Mouse (Mus musculus): ENCODE measurements around the gene Myl9. TPM values are rescaled to one million over a fixed set of nuclear protein-coding genes. Genes with fewer than 3 reads are reported as not detected.
"Not testable (repeated sequence)": the region's sequence is repeated elsewhere in the genome, so short reads cannot be mapped to it uniquely, and the experiment has no call there.

Gene Myl9
- polyA plus RNA-seq, 1 experiment from 2014 or later = 133 TPM

GRCm38 (mm10) chr2:156784016-156784585 is 8.9 kb downstream of the Myl9 start:
- Histone ChIP-seq H3K27me3 (ENCODE audit: control insufficient read depth, insufficient read depth, low read length) (no peaks in the 10 kb centered on the region), H3K4me1 (replicated peaks; ENCODE audit: control insufficient read depth, insufficient read depth, low read length) (no peaks in the 10 kb centered on the region), H3K27ac (ENCODE audit: low read depth, low read length) (no peak overlapping the region), H3K36me3 (ENCODE audit: control insufficient read depth, insufficient read depth, low read length) (no peaks in the 10 kb centered on the region), H3K4me2 (replicated peaks; ENCODE audit: low read depth, low read length) (no peak overlapping the region), H3K9ac (ENCODE audit: low read depth, low read length) (no peak overlapping the region), H3K4me3 (ENCODE audit: low read depth, low read length) (no peak overlapping the region), H3K9me3 (ENCODE audit: control insufficient read depth, low read length) (no peaks in the 10 kb centered on the region)
- DNase-seq (ENCODE audit: low spot score) (no peak), ATAC-seq (ENCODE audit: low FRiP score) (no peak)
- WGBS = 77% methylated on average over 7 of the region's 7 CpGs

GRCm38 (mm10) chr2:156784891-156785290 is 9.7 kb downstream of the Myl9 start:
- 86% methylated on average over 2 of the region's 2 CpGs for WGBS
- no peak overlapping the region for H3K9ac ChIP-seq (ENCODE audit: low read depth, low read length)
- DNase-seq (ENCODE audit: low spot score) (no peak), ATAC-seq (ENCODE audit: low FRiP score) (no peak)
- no peak overlapping the region for H3K4me3 ChIP-seq (ENCODE audit: low read depth, low read length)
- H3K9me3 ChIP-seq (ENCODE audit: control insufficient read depth, low read length) = no peaks in the 10 kb centered on the region
- H3K27ac ChIP-seq (ENCODE audit: low read depth, low read length) = no peak overlapping the region
- no peak overlapping the region for H3K4me2 ChIP-seq (replicated peaks; ENCODE audit: low read depth, low read length)
- H3K36me3 ChIP-seq (ENCODE audit: control insufficient read depth, insufficient read depth, low read length) = no peaks in the 10 kb centered on the region
- H3K27me3 ChIP-seq (ENCODE audit: control insufficient read depth, insufficient read depth, low read length) = no peaks in the 10 kb centered on the region
- no peaks in the 10 kb centered on the region for H3K4me1 ChIP-seq (replicated peaks; ENCODE audit: control insufficient read depth, insufficient read depth, low read length)

GRCm38 (mm10) chr2:156786369-156786768 is 11.1 kb downstream of the Myl9 start:
- H3K4me3 ChIP-seq (ENCODE audit: low read depth, low read length); H3K9me3 ChIP-seq (ENCODE audit: control insufficient read depth, low read length); ATAC-seq (ENCODE audit: low FRiP score); H3K27me3 ChIP-seq (ENCODE audit: control insufficient read depth, insufficient read depth, low read length); H3K4me1 ChIP-seq (replicated peaks; ENCODE audit: control insufficient read depth, insufficient read depth, low read length); H3K4me2 ChIP-seq (replicated peaks; ENCODE audit: low read depth, low read length); H3K9ac ChIP-seq (ENCODE audit: low read depth, low read length); DNase-seq (ENCODE audit: low spot score); H3K27ac ChIP-seq (ENCODE audit: low read depth, low read length); H3K36me3 ChIP-seq (ENCODE audit: control insufficient read depth, insufficient read depth, low read length): not testable (repeated sequence)

DNA sequence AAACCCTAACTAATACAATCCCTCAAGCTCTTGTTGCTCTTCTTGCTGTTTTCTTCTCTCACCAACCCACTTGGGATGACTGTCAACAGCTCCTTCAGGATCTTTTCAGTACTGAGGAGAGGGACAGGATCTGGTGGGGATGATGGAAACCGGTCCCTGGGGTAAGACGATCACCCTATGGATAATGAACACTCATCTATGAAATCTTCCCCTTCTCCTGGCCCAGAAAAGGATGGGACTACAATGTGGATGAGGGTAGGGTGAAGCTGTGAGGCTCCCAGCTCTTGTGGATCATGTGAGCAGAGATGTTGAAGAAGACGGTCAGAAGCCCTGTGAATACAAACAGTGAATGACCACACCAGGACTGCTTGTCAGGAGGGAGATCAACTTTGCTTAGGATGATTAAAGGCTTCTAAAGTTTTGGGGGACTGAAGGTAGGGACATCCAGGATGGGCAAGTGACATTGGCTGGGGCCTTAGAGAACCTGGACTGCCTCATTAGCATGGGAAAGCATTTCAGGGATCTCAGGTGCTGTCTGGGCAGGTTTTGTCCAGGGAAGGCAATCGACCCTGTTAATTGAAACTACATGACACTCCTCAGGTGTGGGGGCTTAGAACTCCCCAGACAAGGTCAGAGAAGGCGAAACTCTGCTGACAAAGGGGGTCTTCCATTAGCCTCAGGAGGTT is 12.0 kb downstream of the Myl9 start:
- Histone ChIP-seq H3K27ac (ENCODE audit: low read depth, low read length) (no peak overlapping the region), H3K9ac (ENCODE audit: low read depth, low read length) (no peak overlapping the region), H3K4me2 (replicated peaks; ENCODE audit: low read depth, low read length) (no peak overlapping the region), H3K4me3 (ENCODE audit: low read depth, low read length) (no peak overlapping the region), H3K36me3 (ENCODE audit: control insufficient read depth, insufficient read depth, low read length) (no peaks in the 10 kb centered on the region), H3K27me3 (ENCODE audit: control insufficient read depth, insufficient read depth, low read length) (no peaks in the 10 kb centered on the region), H3K9me3 (ENCODE audit: control insufficient read depth, low read length) (no peaks in the 10 kb centered on the region), H3K4me1 (replicated peaks; ENCODE audit: control insufficient read depth, insufficient read depth, low read length) (no peaks in the 10 kb centered on the region)
- no peak for ATAC-seq (ENCODE audit: low FRiP score)
- 85% methylated on average over 5 of the region's 5 CpGs for WGBS
- DNase-seq (ENCODE audit: low spot score) = no peak

DNA sequence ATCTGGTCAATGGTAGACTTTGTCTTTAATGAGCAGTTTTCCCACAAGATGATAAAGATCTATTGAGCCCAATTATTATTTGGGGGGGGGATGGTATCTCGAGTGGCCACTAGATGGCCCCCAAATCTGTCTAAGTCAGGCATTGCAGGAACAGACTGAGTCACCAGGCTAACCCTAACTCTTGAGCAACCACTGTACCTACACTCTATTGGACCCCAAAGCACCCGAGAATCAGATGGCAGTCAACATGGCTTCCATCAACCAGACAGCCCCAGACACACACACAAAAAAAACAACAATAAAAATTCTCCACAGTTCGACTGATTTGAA is 12.5 kb downstream of the Myl9 start:
- no peaks in the 10 kb centered on the region for H3K27me3 ChIP-seq (ENCODE audit: control insufficient read depth, insufficient read depth, low read length)
- H3K9ac ChIP-seq (ENCODE audit: low read depth, low read length) = no peak overlapping the region
- ATAC-seq (ENCODE audit: low FRiP score) (no peak), DNase-seq (ENCODE audit: low spot score) (no peak)
- WGBS = 48% methylated on average over 3 of the region's 3 CpGs
- no peak overlapping the region for H3K4me3 ChIP-seq (ENCODE audit: low read depth, low read length)
- no peak overlapping the region for H3K4me2 ChIP-seq (replicated peaks; ENCODE audit: low read depth, low read length)
- no peaks in the 10 kb centered on the region for H3K36me3 ChIP-seq (ENCODE audit: control insufficient read depth, insufficient read depth, low read length)
- H3K27ac ChIP-seq (ENCODE audit: low read depth, low read length) = no peak overlapping the region
- H3K4me1 ChIP-seq (replicated peaks; ENCODE audit: control insufficient read depth, insufficient read depth, low read length) = no peaks in the 10 kb centered on the region
- H3K9me3 ChIP-seq (ENCODE audit: control insufficient read depth, low read length) = no peaks in the 10 kb centered on the region

DNA sequence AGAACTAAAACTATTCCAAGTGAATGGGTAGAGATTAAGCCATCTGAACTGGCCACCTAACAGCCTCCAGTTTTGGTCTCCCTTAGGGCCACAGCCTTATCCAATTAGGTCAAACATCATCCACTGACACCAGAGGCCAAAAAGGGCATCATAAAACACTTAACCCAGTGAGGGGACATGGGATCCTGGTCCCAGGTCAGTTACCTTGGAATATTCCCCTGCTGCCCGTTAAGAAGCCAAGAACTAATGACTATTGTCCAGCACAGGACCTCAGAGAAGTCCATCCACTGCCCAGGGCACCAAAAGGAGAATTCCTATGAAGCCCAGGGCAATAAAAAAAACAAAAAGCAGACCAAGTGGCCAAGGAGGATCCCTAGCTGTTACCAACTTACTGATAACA is 13.6 kb downstream of the Myl9 start:
- WGBS = 89% methylated on average over 1 of the region's 1 CpGs
- Histone ChIP-seq H3K36me3 (ENCODE audit: control insufficient read depth, insufficient read depth, low read length) (no peaks in the 10 kb centered on the region), H3K9me3 (ENCODE audit: control insufficient read depth, low read length) (no peaks in the 10 kb centered on the region), H3K9ac (ENCODE audit: low read depth, low read length) (no peak overlapping the region), H3K27me3 (ENCODE audit: control insufficient read depth, insufficient read depth, low read length) (no peaks in the 10 kb centered on the region), H3K27ac (ENCODE audit: low read depth, low read length) (no peak overlapping the region), H3K4me2 (replicated peaks; ENCODE audit: low read depth, low read length) (no peak overlapping the region), H3K4me1 (replicated peaks; ENCODE audit: control insufficient read depth, insufficient read depth, low read length) (no peaks in the 10 kb centered on the region), H3K4me3 (ENCODE audit: low read depth, low read length) (no peak overlapping the region)
- DNase-seq (ENCODE audit: low spot score) = no peak
- no peak for ATAC-seq (ENCODE audit: low FRiP score)

- 98% methylated on average over 1 of the region's 1 CpGs for WGBS
- ATAC-seq (ENCODE audit: low FRiP score) = no peak
- Histone ChIP-seq H3K27me3 (ENCODE audit: control insufficient read depth, insufficient read depth, low read length) (no peaks in the 10 kb centered on the region), H3K4me3 (ENCODE audit: low read depth, low read length) (no peak overlapping the region), H3K36me3 (ENCODE audit: control insufficient read depth, insufficient read depth, low read length) (no peaks in the 10 kb centered on the region), H3K9ac (ENCODE audit: low read depth, low read length) (no peak overlapping the region), H3K4me2 (replicated peaks; ENCODE audit: low read depth, low read length) (no peak overlapping the region), H3K4me1 (replicated peaks; ENCODE audit: control insufficient read depth, insufficient read depth, low read length) (no peaks in the 10 kb centered on the region), H3K9me3 (ENCODE audit: control insufficient read depth, low read length) (no peaks in the 10 kb centered on the region), H3K27ac (ENCODE audit: low read depth, low read length) (no peak overlapping the region)
- DNase-seq (ENCODE audit: low spot score) = no peak
These were observed 23.3 kb downstream of the Myl9 start for GRCm38 (mm10) chr2:156798516-156798915.

DNA sequence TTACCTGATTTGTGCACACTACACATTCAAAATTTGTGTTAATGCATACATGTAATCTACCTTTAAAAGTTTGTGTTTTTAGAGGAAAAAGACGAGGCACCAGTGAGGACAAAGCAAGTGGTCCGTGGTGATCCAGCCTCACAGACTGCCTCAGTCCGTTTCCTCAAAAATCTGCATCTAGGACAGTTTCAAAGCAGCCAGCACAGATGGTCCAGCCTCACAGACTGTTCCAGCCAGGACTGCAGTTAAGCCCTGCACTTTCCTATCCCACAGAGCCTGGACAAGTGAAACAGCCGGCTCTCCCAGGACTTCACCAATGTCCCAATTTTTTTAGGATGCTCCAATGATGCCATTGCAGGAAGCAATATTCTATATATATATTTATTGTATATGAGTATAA is 25.8 kb downstream of the Myl9 start:
- 76% methylated on average over 4 of the region's 4 CpGs for WGBS
- no peak overlapping the region for H3K4me3 ChIP-seq (ENCODE audit: low read depth, low read length)
- no peaks in the 10 kb centered on the region for H3K27me3 ChIP-seq (ENCODE audit: control insufficient read depth, insufficient read depth, low read length)
- no peaks in the 10 kb centered on the region for H3K36me3 ChIP-seq (ENCODE audit: control insufficient read depth, insufficient read depth, low read length)
- H3K9me3 ChIP-seq (ENCODE audit: control insufficient read depth, low read length) = no peaks in the 10 kb centered on the region
- no peak overlapping the region for H3K27ac ChIP-seq (ENCODE audit: low read depth, low read length)
- H3K4me2 ChIP-seq (replicated peaks; ENCODE audit: low read depth, low read length) = no peak overlapping the region
- H3K9ac ChIP-seq (ENCODE audit: low read depth, low read length) = no peak overlapping the region
- ATAC-seq (ENCODE audit: low FRiP score) = no peak
- no peaks in the 10 kb centered on the region for H3K4me1 ChIP-seq (replicated peaks; ENCODE audit: control insufficient read depth, insufficient read depth, low read length)
- DNase-seq (ENCODE audit: low spot score) = no peak

- H3K9ac ChIP-seq (ENCODE audit: low read depth, low read length); ATAC-seq (ENCODE audit: low FRiP score); DNase-seq (ENCODE audit: low spot score); H3K9me3 ChIP-seq (ENCODE audit: control insufficient read depth, low read length); H3K36me3 ChIP-seq (ENCODE audit: control insufficient read depth, insufficient read depth, low read length); H3K27me3 ChIP-seq (ENCODE audit: control insufficient read depth, insufficient read depth, low read length); H3K4me2 ChIP-seq (replicated peaks; ENCODE audit: low read depth, low read length); H3K4me3 ChIP-seq (ENCODE audit: low read depth, low read length); H3K4me1 ChIP-seq (replicated peaks; ENCODE audit: control insufficient read depth, insufficient read depth, low read length); H3K27ac ChIP-seq (ENCODE audit: low read depth, low read length): not testable (repeated sequence)
- WGBS = 65% methylated on average over 9 of the region's 9 CpGs
These were observed 26.9 kb downstream of the Myl9 start for GRCm38 (mm10) chr2:156802116-156802515.
